Mouse (Mus musculus) liver, postnatal 0 days (tissue): Measurements from ENCODE around the gene A130010J15Rik.

ENCODE experiments used
- CTCF ChIP-seq: sonication (generic); IDR thresholded peaks from 2 replicates; pipeline ENCODE4 v1.5.1; 2016; ENCODE audit warnings: antibody characterized with exemption, low read depth
- EP300 ChIP-seq: IDR thresholded peaks from 2 replicates; pipeline ENCODE4 v1.6.1; 2016; ENCODE audit warnings: antibody characterized with exemption, low read depth, mild to moderate bottlenecking

DNA sequence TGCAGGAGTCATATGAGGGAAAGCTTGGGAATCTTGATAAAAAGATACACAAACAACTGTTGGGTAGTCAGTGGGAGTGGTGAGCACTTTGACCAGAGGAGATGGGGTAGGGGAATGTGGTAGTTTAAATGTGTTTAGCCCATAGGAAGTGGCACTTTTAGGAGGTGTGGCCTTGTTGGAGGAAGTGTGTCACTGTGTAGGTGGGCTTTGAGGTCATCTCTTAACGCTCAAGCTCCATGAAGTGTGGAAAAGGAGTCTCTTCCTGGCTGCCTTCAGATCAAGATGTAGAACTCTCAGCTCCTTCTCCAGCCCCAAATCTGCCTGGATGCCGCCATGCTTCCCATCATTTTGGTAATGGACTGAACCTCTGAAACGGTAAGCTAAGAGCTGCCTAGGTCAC lies 39.7 kb downstream of the A130010J15Rik start, which contains the start of gene Lamb3:
- TF ChIP-seq CTCF (no peak), EP300 (no peak)
